Mouse (Mus musculus) stomach, embryonic 15.5 days (tissue): ENCODE measurements around the gene Ppil1. TPM values are rescaled to one million over a fixed set of nuclear protein-coding genes. Genes with fewer than 3 reads are reported as not detected.

ENCODE experiments used
- ATAC-seq: fragments of 200-750 bp; cut with Nextera tagmentation; 2 replicates; pipeline ENCODE4 v1.8.0; 2017; ENCODE audit warnings: low read depth, moderate number of reproducible peaks, moderate TSS enrichment; ENCODE audit not compliant: insufficient read depth, low FRiP score
- H3K27ac ChIP-seq: fragments of 300-500 bp; sonication (generic); 2 replicates; pipeline ENCODE4 v1.5.1; 2015; ENCODE audit warnings: mild to moderate bottlenecking, inconsistent platforms
- H3K27me3 ChIP-seq: fragments of 300-500 bp; sonication (generic); replicated peaks from 2 replicates; pipeline ENCODE4 v1.6.1; 2015; ENCODE audit warnings: inconsistent platforms
- H3K36me3 ChIP-seq: fragments of 300-500 bp; sonication (generic); 2 replicates; pipeline ENCODE4 v1.6.1; 2015; ENCODE audit warnings: inconsistent platforms
- H3K4me1 ChIP-seq: fragments of 300-500 bp; sonication (generic); 2 replicates; pipeline ENCODE4 v1.6.1; 2015; ENCODE audit warnings: inconsistent platforms
- H3K4me2 ChIP-seq: fragments of 300-500 bp; sonication (generic); 2 replicates; pipeline ENCODE4 v1.6.1; 2015; ENCODE audit warnings: mild to moderate bottlenecking, inconsistent platforms
- H3K4me3 ChIP-seq: fragments of 300-500 bp; sonication (generic); replicated peaks from 2 replicates; pipeline ENCODE4 v1.5.1; 2015; ENCODE audit warnings: inconsistent platforms
- H3K9ac ChIP-seq: fragments of 300-500 bp; sonication (generic); 2 replicates; pipeline ENCODE4 v1.6.1; 2015; ENCODE audit warnings: inconsistent platforms
- H3K9me3 ChIP-seq: fragments of 300-500 bp; sonication (generic); 2 replicates; pipeline ENCODE4 v1.6.1; 2016; ENCODE audit warnings: inconsistent platforms
- WGBS: fragments of 180-500 bp; shearing (Covaris S2); methylation state at CpG from one replicate; pipeline ENCODE4 v1.1.7; 2015; 5-methylcytosine and 5-hydroxymethylcytosine counted together
- polyA plus RNA-seq: library from polyadenylated mRNA; unstranded; fragments of >200 nt; fragmentation: Nextera tagmentation; extraction: Ambion mirVana; gene quantifications from 2 replicates; pipeline ENCODE4 v1.2.1, GENCODE M21; 2015

The Ppil1 gene
- 148 and 150 TPM in 2 replicates for polyA plus RNA-seq

GRCm38 (mm10) chr17:29263840-29264633, at the start of gene Ppil1:
Gene Ppil1 (minus strand): TSS chr17:29264186.
- Histone ChIP-seq H3K4me2 (peak within 1 kb of the TSS; percentile 69), H3K36me3 (peaks cover 12% of the 10 kb centered on the region), H3K4me3 (peak within 1 kb of the TSS; percentile 88), H3K27ac (peak within 1 kb of the TSS; percentile 100), H3K9ac (peak within 1 kb of the TSS; percentile 89), H3K27me3 (no peaks in the 10 kb centered on the region), H3K9me3 (no peaks in the 10 kb centered on the region), H3K4me1 (peaks cover 36% of the 10 kb centered on the region)
- WGBS, result 8% methylated on average over 38 of the region's 38 CpGs
- ATAC-seq, result peak; percentile 61; the same call in 1 of the 2 replicates

GRCm38 (mm10) chr17:29313300-29313699, 49.3 kb upstream of the Ppil1 start:
- no peaks in the 10 kb centered on the region for H3K4me1 ChIP-seq
- H3K9me3 ChIP-seq, result no peaks in the 10 kb centered on the region
- H3K9ac ChIP-seq, result no peak overlapping the region
- H3K36me3 ChIP-seq, result no peaks in the 10 kb centered on the region
- no peak overlapping the region for H3K4me2 ChIP-seq
- no peak overlapping the region for H3K4me3 ChIP-seq
- no peak overlapping the region for H3K27ac ChIP-seq
- H3K27me3 ChIP-seq, result no peaks in the 10 kb centered on the region
- no peak for ATAC-seq

GRCm38 (mm10) chr17:29312082-29312481, 48.1 kb upstream of the Ppil1 start:
- Histone ChIP-seq H3K4me2 (no peak overlapping the region), H3K27ac (no peak overlapping the region), H3K4me1 (0 out of 2 replicates have a peak, but pooled peaks cover 1% of the 10 kb centered on the region), H3K9me3 (no peaks in the 10 kb centered on the region), H3K9ac (no peak overlapping the region), H3K27me3 (no peaks in the 10 kb centered on the region), H3K36me3 (no peaks in the 10 kb centered on the region), H3K4me3 (no peak overlapping the region)
- 90% methylated on average over 2 of the region's 2 CpGs for WGBS
- ATAC-seq, result no peak

GRCm38 (mm10) chr17:29311602-29312001, 47.6 kb upstream of the Ppil1 start:
- Histone ChIP-seq H3K27me3 (no peaks in the 10 kb centered on the region), H3K27ac (no peak overlapping the region), H3K4me1 (0 out of 2 replicates have a peak, but pooled peaks cover 3% of the 10 kb centered on the region), H3K9me3 (no peaks in the 10 kb centered on the region), H3K36me3 (no peaks in the 10 kb centered on the region), H3K9ac (no peak overlapping the region), H3K4me2 (no peak overlapping the region), H3K4me3 (no peak overlapping the region)
- WGBS, result 88% methylated on average over 8 of the region's 8 CpGs
- no peak for ATAC-seq

GRCm38 (mm10) chr17:29310056-29310623, 46.2 kb upstream of the Ppil1 start:
- 74% methylated on average over 21 of the region's 21 CpGs for WGBS
- Histone ChIP-seq H3K4me1 (peaks cover 11% of the 10 kb centered on the region), H3K9ac (no peak overlapping the region), H3K36me3 (no peaks in the 10 kb centered on the region), H3K4me2 (no peak overlapping the region), H3K4me3 (no peak overlapping the region), H3K27me3 (no peaks in the 10 kb centered on the region), H3K27ac (no peak overlapping the region), H3K9me3 (no peaks in the 10 kb centered on the region)
- no peak for ATAC-seq

GRCm38 (mm10) chr17:29305871-29306270, 41.9 kb upstream of the Ppil1 start:
- 52% methylated on average over 7 of the region's 7 CpGs for WGBS
- Histone ChIP-seq H3K4me3 (no peak overlapping the region), H3K9me3 (no peaks in the 10 kb centered on the region), H3K27ac (no peak overlapping the region), H3K4me1 (peaks cover 20% of the 10 kb centered on the region), H3K27me3 (no peaks in the 10 kb centered on the region), H3K4me2 (peak overlapping the region; percentile 34; the same call in 1 of the 2 replicates), H3K9ac (no peak overlapping the region), H3K36me3 (peaks cover 6% of the 10 kb centered on the region)
- peak; percentile 31; the same call in 1 of the 2 replicates for ATAC-seq

- ATAC-seq, result no peak
- H3K27me3 ChIP-seq, result no peaks in the 10 kb centered on the region
- 15% methylated on average over 15 of the region's 15 CpGs for WGBS
- H3K27ac ChIP-seq, result no peak overlapping the region
- H3K4me1 ChIP-seq, result peaks cover 20% of the 10 kb centered on the region
- peaks cover 9% of the 10 kb centered on the region for H3K36me3 ChIP-seq
- no peak overlapping the region for H3K9ac ChIP-seq
- H3K4me3 ChIP-seq, result no peak overlapping the region
- H3K9me3 ChIP-seq, result no peaks in the 10 kb centered on the region
- H3K4me2 ChIP-seq, result peak overlapping the region; percentile 34; the same call in 1 of the 2 replicates
Measured at GRCm38 (mm10) chr17:29305058-29305806, 41.2 kb upstream of the Ppil1 start.

- no peak overlapping the region for H3K27ac ChIP-seq
- H3K4me2 ChIP-seq, result 0 out of 2 replicates have a peak overlapping the region, but pooled peaks have one; percentile 34
- peaks cover 20% of the 10 kb centered on the region for H3K4me1 ChIP-seq
- no peaks in the 10 kb centered on the region for H3K27me3 ChIP-seq
- ATAC-seq, result no peak
- H3K4me3 ChIP-seq, result no peak overlapping the region
- WGBS, result 52% methylated on average over 13 of the region's 13 CpGs
- no peaks in the 10 kb centered on the region for H3K9me3 ChIP-seq
- no peak overlapping the region for H3K9ac ChIP-seq
- peaks cover 16% of the 10 kb centered on the region for H3K36me3 ChIP-seq
Measured at GRCm38 (mm10) chr17:29304376-29305057, 40.5 kb upstream of the Ppil1 start.

GRCm38 (mm10) chr17:29303856-29304255, 39.9 kb upstream of the Ppil1 start:
- no peak for ATAC-seq
- Histone ChIP-seq H3K9me3 (no peaks in the 10 kb centered on the region), H3K27me3 (no peaks in the 10 kb centered on the region), H3K36me3 (peaks cover 17% of the 10 kb centered on the region), H3K4me1 (peaks cover 20% of the 10 kb centered on the region), H3K4me3 (no peak overlapping the region), H3K4me2 (no peak overlapping the region), H3K27ac (no peak overlapping the region), H3K9ac (no peak overlapping the region)
- WGBS, result 70% methylated on average over 3 of the region's 3 CpGs

GRCm38 (mm10) chr17:29303087-29303486, 39.1 kb upstream of the Ppil1 start:
- WGBS, result 61% methylated on average over 3 of the region's 3 CpGs
- no peak overlapping the region for H3K9ac ChIP-seq
- H3K4me2 ChIP-seq, result no peak overlapping the region
- peaks cover 20% of the 10 kb centered on the region for H3K4me1 ChIP-seq
- H3K9me3 ChIP-seq, result no peaks in the 10 kb centered on the region
- H3K27me3 ChIP-seq, result no peaks in the 10 kb centered on the region
- H3K4me3 ChIP-seq, result no peak overlapping the region
- no peak overlapping the region for H3K27ac ChIP-seq
- ATAC-seq, result no peak
- peaks cover 17% of the 10 kb centered on the region for H3K36me3 ChIP-seq

GRCm38 (mm10) chr17:29302149-29302548, 38.2 kb upstream of the Ppil1 start:
- H3K27ac ChIP-seq, result no peak overlapping the region

More at GRCm38 (mm10) chr17:29302149-29302548, 38.2 kb upstream of the Ppil1 start:
- no peak overlapping the region for H3K9ac ChIP-seq
- H3K36me3 ChIP-seq, result peaks cover 23% of the 10 kb centered on the region
- 68% methylated on average over 5 of the region's 5 CpGs for WGBS
- no peak for ATAC-seq
- no peak overlapping the region for H3K4me2 ChIP-seq
- no peaks in the 10 kb centered on the region for H3K27me3 ChIP-seq
- H3K9me3 ChIP-seq, result no peaks in the 10 kb centered on the region
- H3K4me3 ChIP-seq, result no peak overlapping the region
- peaks cover 19% of the 10 kb centered on the region for H3K4me1 ChIP-seq
